Mouse (Mus musculus): Measurements from ENCODE around the gene Rinl. TPM values are rescaled to one million over a fixed set of nuclear protein-coding genes. Genes with fewer than 3 reads are reported as not detected.
A peak's percentile ranks its signal among the peaks of the same experiment; 100 is the strongest.

The Rinl gene
- polyA plus RNA-seq, 1 experiment = 5.9 TPM

DNA sequence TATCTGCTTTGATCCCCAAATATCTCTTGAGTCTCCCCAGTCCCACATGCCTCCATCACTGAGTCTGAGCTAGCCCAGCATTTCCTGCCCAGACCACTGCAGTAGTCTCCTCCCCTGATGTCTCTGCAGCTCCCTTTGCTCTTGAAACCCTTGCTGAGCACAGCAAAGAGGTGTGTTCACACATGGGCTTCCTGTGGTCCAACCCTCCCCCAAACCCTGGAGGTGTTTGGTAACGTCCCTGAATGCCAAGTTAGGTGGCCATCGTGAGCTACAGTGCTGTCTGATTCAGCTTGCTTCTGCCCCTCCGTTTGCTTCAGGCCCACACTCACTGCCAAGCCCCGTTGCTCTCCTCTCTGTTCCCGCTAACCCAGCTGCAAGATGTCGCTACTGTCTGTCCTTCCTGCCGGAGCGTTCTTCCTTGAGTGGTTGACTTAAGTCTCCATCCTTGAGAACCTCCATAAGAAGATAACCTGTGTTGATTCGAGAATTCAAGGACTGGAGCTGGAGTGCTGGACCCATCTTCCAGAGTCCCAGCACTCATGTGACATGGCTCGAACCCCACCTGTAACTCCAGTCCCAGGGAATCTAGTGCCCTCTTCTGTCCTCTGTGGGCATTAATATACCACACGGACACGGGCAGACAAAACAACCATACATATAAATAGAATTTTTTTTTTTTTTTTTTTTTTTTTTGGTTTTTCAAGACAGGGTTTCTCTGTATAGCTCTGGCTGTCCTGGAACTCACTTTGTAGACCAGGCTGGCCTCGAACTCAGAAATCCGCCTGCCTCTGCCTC is 3.8 kb downstream of the Rinl start:
- peaks cover 3% of the 10 kb centered on the region; the same call in 1 of the 2 replicates for H3K4me1 ChIP-seq (ENCODE audit: control insufficient read depth, insufficient read depth, low read length)
- DNase-seq = no peak
- no peak for TF ChIP-seq POLR2A (IDR thresholded peaks at IDR 0.05; ENCODE audit: low read depth, low read length)
- no peak for TF ChIP-seq CTCF (conservative IDR thresholded peaks at IDR 0.05; ENCODE audit: insufficient read depth, insufficient read length, low read depth, low read length)
- H3K36me3 ChIP-seq (ENCODE audit: control insufficient read depth, insufficient read depth, low read length) = no peaks in the 10 kb centered on the region
- no peak overlapping the region for H3K4me3 ChIP-seq (ENCODE audit: insufficient read depth, low read depth, low read length)
- H3K27me3 ChIP-seq (replicated peaks; ENCODE audit: control insufficient read depth, insufficient read depth, low read length) = no peaks in the 10 kb centered on the region
- H3K27ac ChIP-seq (ENCODE audit: insufficient read depth, low read depth, low read length) = no peak overlapping the region
- WGBS = 79% methylated on average over 14 of the region's 14 CpGs

DNA sequence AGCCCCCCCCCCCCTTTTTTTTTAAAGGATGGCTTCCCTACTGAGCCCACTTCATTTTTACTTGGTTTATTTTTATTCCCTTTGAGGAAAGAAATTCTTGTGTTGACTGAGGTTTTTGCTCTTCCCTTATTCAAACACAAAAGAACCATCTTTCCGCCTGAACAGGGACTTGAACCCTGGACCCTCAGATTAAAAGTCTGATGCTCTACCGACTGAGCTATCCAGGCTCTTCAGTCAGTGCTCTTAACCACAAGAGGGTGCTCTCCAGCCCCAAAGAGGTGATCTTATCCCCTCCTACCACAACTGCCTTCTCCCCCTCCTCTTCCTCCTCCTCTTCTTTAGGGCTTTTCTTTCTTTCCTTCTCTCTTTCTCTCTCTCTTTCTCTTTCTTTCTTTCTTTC is 5.1 kb downstream of the Rinl start:
- WGBS = 30% methylated on average over 2 of the region's 2 CpGs
- Histone ChIP-seq H3K4me1 (ENCODE audit: control insufficient read depth, insufficient read depth, low read length) (peaks cover 3% of the 10 kb centered on the region; the same call in 1 of the 2 replicates), H3K27me3 (replicated peaks; ENCODE audit: control insufficient read depth, insufficient read depth, low read length) (no peaks in the 10 kb centered on the region), H3K36me3 (ENCODE audit: control insufficient read depth, insufficient read depth, low read length) (no peaks in the 10 kb centered on the region), H3K27ac (ENCODE audit: insufficient read depth, low read depth, low read length) (no peak overlapping the region), H3K4me3 (ENCODE audit: insufficient read depth, low read depth, low read length) (no peak overlapping the region)
- peak; percentile 62 for DNase-seq
- TF ChIP-seq POLR2A (IDR thresholded peaks at IDR 0.05; ENCODE audit: low read depth, low read length) = no peak
- TF ChIP-seq CTCF (conservative IDR thresholded peaks at IDR 0.05; ENCODE audit: insufficient read depth, insufficient read length, low read depth, low read length) = peak; percentile 59

DNA sequence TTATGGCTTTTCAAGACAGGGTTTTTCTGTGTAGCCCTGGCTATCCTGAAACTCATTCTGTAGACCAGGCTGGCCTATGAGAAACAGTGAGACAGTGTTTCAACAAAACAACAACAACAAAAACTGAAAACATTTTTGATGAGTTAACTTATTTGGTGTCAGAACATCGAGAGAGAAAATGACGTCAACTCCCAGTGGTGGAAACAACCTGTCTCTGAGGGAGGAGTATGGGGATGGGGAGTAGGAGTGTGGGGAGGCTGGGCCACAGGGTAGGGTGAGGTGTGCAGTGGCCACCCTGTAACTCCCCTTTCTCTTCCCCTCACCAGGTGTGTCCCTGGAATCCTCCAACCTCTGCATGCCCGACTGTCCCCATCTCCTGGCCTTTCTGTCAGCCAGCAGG is 5.7 kb downstream of the Rinl start:
- Histone ChIP-seq H3K4me3 (ENCODE audit: insufficient read depth, low read depth, low read length) (no peak overlapping the region), H3K4me1 (ENCODE audit: control insufficient read depth, insufficient read depth, low read length) (peaks cover 3% of the 10 kb centered on the region; the same call in 1 of the 2 replicates), H3K36me3 (ENCODE audit: control insufficient read depth, insufficient read depth, low read length) (no peaks in the 10 kb centered on the region), H3K27me3 (replicated peaks; ENCODE audit: control insufficient read depth, insufficient read depth, low read length) (no peaks in the 10 kb centered on the region), H3K27ac (ENCODE audit: insufficient read depth, low read depth, low read length) (no peak overlapping the region)
- no peak for TF ChIP-seq POLR2A (IDR thresholded peaks at IDR 0.05; ENCODE audit: low read depth, low read length)
- TF ChIP-seq CTCF (conservative IDR thresholded peaks at IDR 0.05; ENCODE audit: insufficient read depth, insufficient read length, low read depth, low read length) = no peak
- WGBS = 71% methylated on average over 3 of the region's 3 CpGs
- DNase-seq = no peak

DNA sequence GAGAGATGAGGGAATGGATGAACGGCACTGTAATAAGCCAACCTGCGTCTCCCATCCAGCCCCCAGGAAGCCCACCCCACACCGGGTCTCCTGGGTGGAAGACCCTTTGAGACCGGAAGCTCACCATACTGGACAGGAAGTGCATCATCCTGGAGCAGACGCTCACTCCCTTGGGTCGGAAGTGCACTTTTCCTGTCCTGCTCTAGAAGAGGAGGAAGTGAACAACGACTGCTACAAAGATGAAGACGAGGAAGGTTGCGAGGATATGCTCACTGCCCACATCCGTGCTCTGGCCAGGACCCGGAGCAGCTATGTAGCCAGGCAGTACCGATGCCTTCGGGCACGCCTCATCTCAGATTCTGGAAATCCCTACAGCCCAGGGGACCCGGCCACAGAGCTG is 7.1 kb downstream of the Rinl start:
- DNase-seq = peak; percentile 39
- peaks cover 3% of the 10 kb centered on the region; the same call in 1 of the 2 replicates for H3K4me1 ChIP-seq (ENCODE audit: control insufficient read depth, insufficient read depth, low read length)
- peak overlapping the region; percentile 39 for H3K27ac ChIP-seq (ENCODE audit: insufficient read depth, low read depth, low read length)
- H3K36me3 ChIP-seq (ENCODE audit: control insufficient read depth, insufficient read depth, low read length) = no peaks in the 10 kb centered on the region
- WGBS = 70% methylated on average over 15 of the region's 15 CpGs
- H3K27me3 ChIP-seq (replicated peaks; ENCODE audit: control insufficient read depth, insufficient read depth, low read length) = no peaks in the 10 kb centered on the region
- peak overlapping the region; percentile 30 for H3K4me3 ChIP-seq (ENCODE audit: insufficient read depth, low read depth, low read length)
- no peak for TF ChIP-seq CTCF (conservative IDR thresholded peaks at IDR 0.05; ENCODE audit: insufficient read depth, insufficient read length, low read depth, low read length)
- TF ChIP-seq POLR2A (IDR thresholded peaks at IDR 0.05; ENCODE audit: low read depth, low read length) = no peak

DNA sequence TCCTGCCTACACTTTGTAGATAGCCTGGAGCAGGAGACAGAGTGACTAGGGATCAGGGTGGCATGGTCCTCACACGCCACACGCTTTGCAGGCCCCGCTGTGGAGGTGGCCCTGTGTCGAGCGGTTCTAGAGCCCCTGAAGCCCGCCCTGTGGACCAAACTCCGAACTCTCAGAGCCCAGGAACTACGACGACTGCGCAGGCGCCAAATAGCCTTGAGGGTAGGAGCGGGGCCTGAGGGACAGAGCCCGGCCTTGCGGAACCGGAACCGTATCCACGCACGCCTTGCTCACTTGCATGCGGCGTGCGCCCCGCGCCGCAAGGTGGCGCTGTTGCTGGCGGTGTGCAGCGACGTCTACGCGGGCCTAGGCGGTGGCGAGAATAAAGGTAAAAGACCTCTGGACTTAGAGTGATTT is 7.8 kb downstream of the Rinl start:
- peak overlapping the region; percentile 30 for H3K4me3 ChIP-seq (ENCODE audit: insufficient read depth, low read depth, low read length)
- DNase-seq = peak; percentile 92
- H3K27ac ChIP-seq (ENCODE audit: insufficient read depth, low read depth, low read length) = peak overlapping the region; percentile 39
- peaks cover 8% of the 10 kb centered on the region; the same call in 1 of the 2 replicates for H3K4me1 ChIP-seq (ENCODE audit: control insufficient read depth, insufficient read depth, low read length)
- H3K27me3 ChIP-seq (replicated peaks; ENCODE audit: control insufficient read depth, insufficient read depth, low read length) = no peaks in the 10 kb centered on the region
- H3K36me3 ChIP-seq (ENCODE audit: control insufficient read depth, insufficient read depth, low read length) = no peaks in the 10 kb centered on the region
- TF ChIP-seq CTCF (conservative IDR thresholded peaks at IDR 0.05; ENCODE audit: insufficient read depth, insufficient read length, low read depth, low read length) = peak; percentile 97
- TF ChIP-seq POLR2A (IDR thresholded peaks at IDR 0.05; ENCODE audit: low read depth, low read length) = no peak
- WGBS = 13% methylated on average over 32 of the region's 32 CpGs

DNA sequence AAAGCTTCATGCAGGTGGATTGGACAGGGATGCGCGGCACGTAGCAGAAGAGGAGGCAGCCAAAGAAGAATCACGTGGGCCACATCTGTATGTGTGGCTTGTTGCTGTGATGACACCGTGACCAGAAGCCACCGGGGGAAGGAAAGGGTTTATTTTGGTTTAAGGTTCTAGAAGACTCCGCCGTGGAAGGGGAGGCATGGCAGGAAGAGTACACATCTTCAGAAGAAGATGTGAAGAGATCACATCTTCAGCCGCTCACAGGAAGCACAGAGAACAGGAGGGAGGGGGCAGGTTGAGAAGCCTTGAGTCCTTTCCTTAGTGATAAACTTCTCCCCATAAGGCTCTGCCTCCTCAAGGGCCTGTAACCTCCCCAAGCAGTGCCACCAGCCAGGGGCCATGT is 11.2 kb downstream of the Rinl start:
- H3K4me1 ChIP-seq (ENCODE audit: control insufficient read depth, insufficient read depth, low read length) = peaks cover 31% of the 10 kb centered on the region
- DNase-seq = no peak
- H3K27ac ChIP-seq (ENCODE audit: insufficient read depth, low read depth, low read length) = no peak overlapping the region
- TF ChIP-seq CTCF (conservative IDR thresholded peaks at IDR 0.05; ENCODE audit: insufficient read depth, insufficient read length, low read depth, low read length) (no peak), POLR2A (IDR thresholded peaks at IDR 0.05; ENCODE audit: low read depth, low read length) (no peak)
- no peaks in the 10 kb centered on the region for H3K27me3 ChIP-seq (replicated peaks; ENCODE audit: control insufficient read depth, insufficient read depth, low read length)
- H3K36me3 ChIP-seq (ENCODE audit: control insufficient read depth, insufficient read depth, low read length) = no peaks in the 10 kb centered on the region
- 93% methylated on average over 9 of the region's 9 CpGs for WGBS
- no peak overlapping the region for H3K4me3 ChIP-seq (ENCODE audit: insufficient read depth, low read depth, low read length)

DNA sequence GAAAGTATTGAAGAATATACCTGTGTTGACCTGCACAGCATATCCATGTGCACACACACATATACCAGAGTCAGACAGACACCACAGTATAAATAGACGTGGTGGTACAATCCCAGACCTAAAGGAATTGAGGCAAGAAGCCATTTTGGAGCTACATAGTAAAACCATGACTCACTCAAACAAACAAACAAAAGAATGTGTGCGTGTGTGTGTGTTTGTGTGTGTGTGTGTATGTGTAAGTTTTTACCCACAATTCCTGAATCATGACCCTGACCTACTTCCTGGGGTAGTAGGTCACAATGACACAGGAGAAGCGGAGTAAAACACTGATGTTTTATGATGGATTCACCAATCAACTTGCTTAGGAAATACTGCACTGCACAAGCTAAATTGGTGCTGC is 12.7 kb downstream of the Rinl start:
- 29% methylated on average over 3 of the region's 3 CpGs for WGBS
- H3K4me1 ChIP-seq (ENCODE audit: control insufficient read depth, insufficient read depth, low read length) = peaks cover 31% of the 10 kb centered on the region
- TF ChIP-seq CTCF (conservative IDR thresholded peaks at IDR 0.05; ENCODE audit: insufficient read depth, insufficient read length, low read depth, low read length) (no peak), POLR2A (IDR thresholded peaks at IDR 0.05; ENCODE audit: low read depth, low read length) (no peak)
- H3K4me3 ChIP-seq (ENCODE audit: insufficient read depth, low read depth, low read length) = no peak overlapping the region
- no peak for DNase-seq
- peak overlapping the region; percentile 97 for H3K27ac ChIP-seq (ENCODE audit: insufficient read depth, low read depth, low read length)
- H3K27me3 ChIP-seq (replicated peaks; ENCODE audit: control insufficient read depth, insufficient read depth, low read length) = no peaks in the 10 kb centered on the region
- H3K36me3 ChIP-seq (ENCODE audit: control insufficient read depth, insufficient read depth, low read length) = no peaks in the 10 kb centered on the region
